Mouse (Mus musculus): ENCODE data around the gene Gm16253.

- TF ChIP-seq CTCF (conservative IDR thresholded peaks at IDR 0.05; ENCODE audit: low read length) (no peak), POU5F1 (IDR thresholded peaks at IDR 0.05; ENCODE audit: borderline replicate concordance, low read length) (no peak)
Observed at GRCm38 (mm10) chr3:96570643-96571042, 6.1 kb upstream of the Gm16253 start.
